Mouse (Mus musculus) small intestine, adult 10 weeks (tissue): Measurements from ENCODE around the gene Gpm6b. TPM values are rescaled to one million over a fixed set of nuclear protein-coding genes. Genes with fewer than 3 reads are reported as not detected.

Source experiments
- polyA plus RNA-seq: library from polyadenylated mRNA; stranded (reverse); fragments of 350-450 nt; fragmentation: Illumina TruSeq; extraction: RNeasy Lipid Tissue Mini Kit (QIAGEN cat#74804); gene quantifications from one replicate; pipeline ENCODE4 v1.2.3, GENCODE M21; 2014; ENCODE audit warnings: low replicate concordance

Gpm6b gene
- 9.4 TPM for polyA plus RNA-seq

DNA sequence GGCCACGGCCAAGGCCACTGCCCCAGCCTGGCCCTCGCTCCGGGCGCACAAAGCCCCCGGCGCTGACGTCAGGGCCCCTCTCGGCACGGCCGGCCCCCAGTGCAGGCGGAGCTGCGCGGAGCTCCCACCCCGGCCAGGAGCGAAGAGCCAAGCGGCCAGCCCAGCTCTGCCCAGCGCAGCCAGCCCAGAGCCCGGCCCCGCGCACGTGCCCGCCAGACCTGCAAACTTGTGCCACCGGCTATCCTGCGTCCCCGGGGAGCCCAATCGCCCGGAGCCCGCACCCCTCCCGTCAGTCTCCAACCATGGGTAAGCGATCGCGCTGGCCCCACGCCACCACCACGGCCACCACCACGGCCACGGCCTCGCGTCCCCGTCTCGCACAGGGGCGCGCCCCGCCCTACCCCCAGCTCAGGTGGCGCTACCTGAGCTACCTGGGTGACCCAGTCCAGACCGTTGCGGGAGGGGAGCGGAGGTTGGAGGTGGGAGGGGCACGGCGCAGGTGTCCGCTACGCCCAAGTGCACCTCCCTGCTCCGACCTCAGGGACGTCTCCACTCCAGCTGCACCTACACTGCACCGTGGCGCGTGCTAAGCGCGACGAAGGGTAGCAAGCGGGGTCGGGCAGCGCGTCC, at the start of gene Gpm6b:
TSS of gene Gpm6b (plus strand) at position 81 of the 630 bp plus-strand sequence.

Other genes with a start within 250 kb of the Gpm6b start
- gene Gemin8, start 68.5 kb upstream of the Gpm6b start, polyA plus RNA-seq, result 2.2 TPM
- 27.1 TPM for gene Trappc2, start 201.7 kb downstream of the Gpm6b start, polyA plus RNA-seq
- 11.7 TPM for gene Ofd1, start 201.8 kb downstream of the Gpm6b start, polyA plus RNA-seq
- 108 TPM for gene Rab9, start 241.0 kb downstream of the Gpm6b start, polyA plus RNA-seq